Mouse (Mus musculus): ENCODE results near the gene Sap18b. TPM values are rescaled to one million over a fixed set of nuclear protein-coding genes. Genes with fewer than 3 reads are reported as not detected.

Gene Sap18b
- polyA plus RNA-seq, 1 experiment from 2014 or later, result 258 TPM

GRCm38 (mm10) chr8:95806461-95807191 lies 18.5 kb upstream of the Sap18b start:
- Histone ChIP-seq H3K9ac (replicated peaks) (peak overlapping the region; percentile 97), H3K4me1 (peaks cover 35% of the 10 kb centered on the region), H3K36me3 (no peaks in the 10 kb centered on the region), H3K4me2 (replicated peaks) (peak overlapping the region; percentile 88), H3K9me3 (no peaks in the 10 kb centered on the region), H3K27ac (replicated peaks) (peak overlapping the region; percentile 94), H3K27me3 (no peaks in the 10 kb centered on the region), H3K4me3 (peak overlapping the region; percentile 97)
- under 1% methylated on average over 64 of the region's 69 CpGs for WGBS
- ATAC-seq (replicated peaks), result no peak; the same call in 1 of the 2 replicates

- WGBS, result under 1% methylated on average over 44 of the region's 44 CpGs
- H3K9ac ChIP-seq (replicated peaks), result peak within 1 kb of the TSS; percentile 97
- peaks cover 31% of the 10 kb centered on the region for H3K4me1 ChIP-seq
- ATAC-seq (replicated peaks), result peak; percentile 98
- H3K4me2 ChIP-seq (replicated peaks), result peak within 1 kb of the TSS; percentile 88
- H3K36me3 ChIP-seq, result no peaks in the 10 kb centered on the region
- peak within 1 kb of the TSS; percentile 94 for H3K27ac ChIP-seq (replicated peaks)
- H3K27me3 ChIP-seq, result no peaks in the 10 kb centered on the region
- no peaks in the 10 kb centered on the region for H3K9me3 ChIP-seq
- peak within 1 kb of the TSS; percentile 97 for H3K4me3 ChIP-seq
These were observed 17.8 kb upstream of the Sap18b start, which contains the start of gene Cnot1 for GRCm38 (mm10) chr8:95807331-95807843. TSS of gene Cnot1 (minus strand) at chr8:95807464.

- Histone ChIP-seq H3K4me3 (peak overlapping the region; percentile 97), H3K4me1 (peaks cover 30% of the 10 kb centered on the region), H3K9ac (replicated peaks) (peak overlapping the region; percentile 43), H3K9me3 (no peaks in the 10 kb centered on the region), H3K36me3 (no peaks in the 10 kb centered on the region), H3K4me2 (replicated peaks) (peak overlapping the region; percentile 51), H3K27ac (replicated peaks) (peak overlapping the region; percentile 94), H3K27me3 (no peaks in the 10 kb centered on the region)
- ATAC-seq (replicated peaks), result peak; percentile 96
- under 1% methylated on average over 20 of the region's 20 CpGs for WGBS
These were observed 17.3 kb upstream of the Sap18b start for GRCm38 (mm10) chr8:95807861-95808260.

DNA sequence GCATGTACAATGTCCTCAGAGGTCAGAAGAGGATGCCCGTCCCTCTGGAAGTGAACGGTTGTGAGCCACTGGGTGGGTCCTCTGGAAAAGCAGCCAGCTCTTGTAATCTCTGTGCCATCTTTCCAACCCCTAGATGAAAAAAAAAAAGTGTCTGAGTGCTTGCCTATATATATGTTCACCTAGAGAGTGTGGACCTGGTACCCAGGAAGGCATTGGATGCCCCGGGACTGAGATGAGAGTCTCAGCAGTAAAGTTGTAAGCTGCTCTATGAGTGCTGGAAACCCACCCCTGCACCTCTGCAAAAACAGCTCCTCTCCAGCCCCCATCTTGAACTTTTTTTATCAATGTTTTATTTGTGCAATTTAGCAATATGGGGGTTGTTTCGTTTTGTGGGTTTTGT lies 16.5 kb upstream of the Sap18b start:
- no peak for ATAC-seq (replicated peaks)
- Histone ChIP-seq H3K4me3 (no peak overlapping the region), H3K36me3 (no peaks in the 10 kb centered on the region), H3K9me3 (no peaks in the 10 kb centered on the region), H3K4me2 (replicated peaks) (no peak overlapping the region), H3K9ac (replicated peaks) (no peak overlapping the region), H3K27ac (replicated peaks) (no peak overlapping the region), H3K27me3 (no peaks in the 10 kb centered on the region), H3K4me1 (peaks cover 26% of the 10 kb centered on the region)
- 88% methylated on average over 4 of the region's 4 CpGs for WGBS

DNA sequence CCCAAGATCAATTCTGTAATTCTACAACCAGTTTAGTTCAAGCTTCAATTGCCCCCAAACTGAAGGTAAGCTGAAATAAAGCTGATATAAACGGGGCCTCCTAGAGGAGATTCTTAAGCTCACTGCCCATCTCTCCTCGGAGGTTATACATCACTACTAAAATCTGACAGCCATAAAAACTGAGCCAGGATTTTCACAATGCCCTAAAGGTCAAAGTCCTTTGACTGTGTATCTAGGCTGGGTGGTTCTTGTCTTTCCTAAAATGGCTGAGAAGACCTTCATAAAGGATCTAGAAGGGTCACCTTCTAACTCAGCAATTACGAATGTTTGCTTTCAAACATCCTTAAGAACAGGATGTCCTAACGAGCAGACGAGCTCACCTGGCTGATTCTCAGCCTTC lies 16.0 kb upstream of the Sap18b start:
- no peaks in the 10 kb centered on the region for H3K9me3 ChIP-seq
- no peak overlapping the region for H3K4me3 ChIP-seq
- no peaks in the 10 kb centered on the region for H3K36me3 ChIP-seq
- H3K4me1 ChIP-seq, result peaks cover 21% of the 10 kb centered on the region
- no peak overlapping the region for H3K9ac ChIP-seq (replicated peaks)
- H3K4me2 ChIP-seq (replicated peaks), result no peak overlapping the region
- no peak overlapping the region for H3K27ac ChIP-seq (replicated peaks)
- no peak for ATAC-seq (replicated peaks)
- 77% methylated on average over 5 of the region's 5 CpGs for WGBS
- no peaks in the 10 kb centered on the region for H3K27me3 ChIP-seq

- Histone ChIP-seq H3K4me3 (no peak overlapping the region), H3K9ac (replicated peaks) (no peak overlapping the region), H3K27ac (replicated peaks) (no peak overlapping the region), H3K36me3 (no peaks in the 10 kb centered on the region), H3K27me3 (no peaks in the 10 kb centered on the region), H3K9me3 (no peaks in the 10 kb centered on the region), H3K4me1 (peaks cover 12% of the 10 kb centered on the region), H3K4me2 (replicated peaks) (no peak overlapping the region)
- ATAC-seq (replicated peaks), result no peak
- 61% methylated on average over 3 of the region's 3 CpGs for WGBS
These were observed 15.0 kb upstream of the Sap18b start for GRCm38 (mm10) chr8:95810184-95810591.

- Histone ChIP-seq H3K4me1 (no peaks in the 10 kb centered on the region), H3K27me3 (no peaks in the 10 kb centered on the region), H3K36me3 (no peaks in the 10 kb centered on the region), H3K4me3 (no peak overlapping the region), H3K4me2 (replicated peaks) (no peak overlapping the region), H3K27ac (replicated peaks) (no peak overlapping the region), H3K9ac (replicated peaks) (no peak overlapping the region), H3K9me3 (no peaks in the 10 kb centered on the region)
- no peak for ATAC-seq (replicated peaks)
- WGBS, result 59% methylated on average over 6 of the region's 6 CpGs
These were observed 9.0 kb upstream of the Sap18b start for GRCm38 (mm10) chr8:95816044-95816708.

DNA sequence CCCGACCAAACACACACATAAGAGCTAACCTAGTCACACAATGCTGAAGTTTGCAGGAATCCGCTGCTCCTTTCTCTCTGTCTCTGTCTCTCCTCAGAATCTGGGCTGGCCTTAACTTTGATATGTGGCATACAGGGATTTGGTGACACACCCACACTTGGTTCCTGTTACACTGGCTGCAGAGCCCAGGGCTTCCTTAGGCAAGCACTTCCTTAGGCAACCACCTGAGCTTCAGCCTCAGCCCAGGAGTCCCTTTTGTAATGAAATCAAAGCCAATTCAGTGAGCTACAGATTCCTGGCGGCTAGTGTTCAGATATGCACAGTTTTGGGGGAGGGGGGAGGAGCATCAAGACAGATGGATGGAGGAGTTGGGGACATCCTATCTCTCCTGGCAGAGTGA lies 7.5 kb upstream of the Sap18b start:
- Histone ChIP-seq H3K9me3 (no peaks in the 10 kb centered on the region), H3K4me2 (replicated peaks) (no peak overlapping the region), H3K9ac (replicated peaks) (no peak overlapping the region), H3K27ac (replicated peaks) (no peak overlapping the region), H3K36me3 (no peaks in the 10 kb centered on the region), H3K27me3 (no peaks in the 10 kb centered on the region), H3K4me3 (no peak overlapping the region), H3K4me1 (no peaks in the 10 kb centered on the region)
- 71% methylated on average over 3 of the region's 3 CpGs for WGBS
- ATAC-seq (replicated peaks), result no peak

DNA sequence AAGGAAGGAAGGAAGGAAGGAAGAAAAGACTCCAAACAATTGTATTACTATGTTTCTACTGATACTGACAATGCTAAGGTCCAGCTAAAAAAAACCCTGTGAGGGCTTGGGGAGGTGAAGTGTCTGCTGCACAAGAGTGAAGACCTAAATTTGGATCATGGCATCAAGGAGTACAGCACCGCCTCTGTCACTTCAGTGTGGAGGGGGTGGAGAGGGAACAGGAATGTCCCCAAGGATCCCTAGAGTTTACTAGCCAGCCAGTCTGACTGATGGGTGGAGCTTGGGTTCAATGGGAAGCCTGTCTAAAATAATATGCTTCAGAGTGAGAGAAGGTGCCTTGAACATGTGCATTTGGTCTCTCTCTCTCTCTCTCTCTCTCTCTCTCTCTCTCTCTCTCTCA lies 6.9 kb upstream of the Sap18b start:
- ATAC-seq (replicated peaks), result no peak
- 54% methylated on average over 1 of the region's 1 CpGs for WGBS
- Histone ChIP-seq H3K36me3 (no peaks in the 10 kb centered on the region), H3K4me3 (no peak overlapping the region), H3K9me3 (no peaks in the 10 kb centered on the region), H3K4me1 (no peaks in the 10 kb centered on the region), H3K4me2 (replicated peaks) (no peak overlapping the region), H3K27me3 (no peaks in the 10 kb centered on the region), H3K27ac (replicated peaks) (no peak overlapping the region), H3K9ac (replicated peaks) (no peak overlapping the region)

DNA sequence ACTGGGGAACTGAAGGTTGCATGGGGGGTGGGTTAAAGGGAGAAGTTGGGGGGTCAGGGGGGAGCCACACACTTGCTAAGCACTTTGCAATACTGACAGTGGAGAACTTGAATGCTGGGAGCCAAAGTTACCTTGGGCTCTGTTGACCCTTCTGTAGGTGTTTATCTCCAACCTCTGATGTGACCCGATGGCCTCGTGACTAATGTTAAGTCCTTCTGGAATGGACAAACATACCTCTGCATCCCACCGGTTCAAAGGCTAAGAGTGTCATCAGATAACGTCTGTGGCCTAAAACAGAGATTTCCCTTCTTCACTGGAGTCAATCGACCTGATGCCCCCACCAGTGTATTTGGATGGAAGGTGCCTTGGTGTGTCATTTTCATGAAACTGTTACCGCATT lies 3.9 kb upstream of the Sap18b start:
- H3K36me3 ChIP-seq, result no peaks in the 10 kb centered on the region
- no peak overlapping the region for H3K4me3 ChIP-seq
- H3K9me3 ChIP-seq, result no peaks in the 10 kb centered on the region
- WGBS, result 92% methylated on average over 6 of the region's 6 CpGs
- ATAC-seq (replicated peaks), result no peak
- no peak overlapping the region for H3K27ac ChIP-seq (replicated peaks)
- no peaks in the 10 kb centered on the region for H3K4me1 ChIP-seq
- H3K4me2 ChIP-seq (replicated peaks), result no peak overlapping the region
- no peak overlapping the region for H3K9ac ChIP-seq (replicated peaks)
- no peaks in the 10 kb centered on the region for H3K27me3 ChIP-seq

- no peak for ATAC-seq (replicated peaks)
- H3K9ac ChIP-seq (replicated peaks), result no peak overlapping the region
- no peak overlapping the region for H3K4me2 ChIP-seq (replicated peaks)
- WGBS, result 89% methylated on average over 5 of the region's 5 CpGs
- H3K9me3 ChIP-seq, result no peaks in the 10 kb centered on the region
- no peaks in the 10 kb centered on the region for H3K4me1 ChIP-seq
- no peak overlapping the region for H3K4me3 ChIP-seq
- no peaks in the 10 kb centered on the region for H3K36me3 ChIP-seq
- H3K27ac ChIP-seq (replicated peaks), result no peak overlapping the region
- H3K27me3 ChIP-seq, result no peaks in the 10 kb centered on the region
These were observed 3.0 kb upstream of the Sap18b start for GRCm38 (mm10) chr8:95822096-95822495.

DNA sequence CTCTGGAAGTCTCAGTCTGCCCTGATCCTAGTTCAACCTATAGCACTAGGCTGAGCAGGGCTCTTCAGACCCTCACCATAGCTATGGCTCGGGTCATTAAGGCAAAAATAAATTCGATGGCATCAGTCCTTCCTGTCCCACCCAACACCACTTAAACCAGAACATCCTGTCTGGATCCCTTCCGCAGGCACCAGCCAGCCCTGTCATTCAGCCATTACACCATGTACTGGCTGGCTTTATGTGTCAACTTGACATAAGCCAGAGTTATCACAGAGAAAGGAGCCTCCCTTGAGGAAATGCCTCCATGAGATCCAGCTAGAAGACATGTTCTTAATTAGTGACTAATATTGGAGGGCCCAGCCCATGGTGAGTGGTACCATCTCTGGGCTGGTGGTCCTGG lies 2.4 kb upstream of the Sap18b start:
- ATAC-seq (replicated peaks), result no peak
- H3K27ac ChIP-seq (replicated peaks), result no peak overlapping the region
- H3K9me3 ChIP-seq, result no peaks in the 10 kb centered on the region
- H3K36me3 ChIP-seq, result no peaks in the 10 kb centered on the region
- no peaks in the 10 kb centered on the region for H3K4me1 ChIP-seq
- 83% methylated on average over 3 of the region's 3 CpGs for WGBS
- no peak overlapping the region for H3K9ac ChIP-seq (replicated peaks)
- no peak overlapping the region for H3K4me3 ChIP-seq
- no peak overlapping the region for H3K4me2 ChIP-seq (replicated peaks)
- no peaks in the 10 kb centered on the region for H3K27me3 ChIP-seq
